Mouse (Mus musculus) right cerebral cortex, postnatal 36 days (tissue): ENCODE data around the gene Pik3r1.

Experiments
- DNase-seq, 2 experiments: peaks; one replicate each; pipeline ENCODE4 v3.0.0; 2022; ENCODE audit warnings: low spot score in 2 of 2, mixed read lengths in 1 of 2

Gene Pik3r1

DNA sequence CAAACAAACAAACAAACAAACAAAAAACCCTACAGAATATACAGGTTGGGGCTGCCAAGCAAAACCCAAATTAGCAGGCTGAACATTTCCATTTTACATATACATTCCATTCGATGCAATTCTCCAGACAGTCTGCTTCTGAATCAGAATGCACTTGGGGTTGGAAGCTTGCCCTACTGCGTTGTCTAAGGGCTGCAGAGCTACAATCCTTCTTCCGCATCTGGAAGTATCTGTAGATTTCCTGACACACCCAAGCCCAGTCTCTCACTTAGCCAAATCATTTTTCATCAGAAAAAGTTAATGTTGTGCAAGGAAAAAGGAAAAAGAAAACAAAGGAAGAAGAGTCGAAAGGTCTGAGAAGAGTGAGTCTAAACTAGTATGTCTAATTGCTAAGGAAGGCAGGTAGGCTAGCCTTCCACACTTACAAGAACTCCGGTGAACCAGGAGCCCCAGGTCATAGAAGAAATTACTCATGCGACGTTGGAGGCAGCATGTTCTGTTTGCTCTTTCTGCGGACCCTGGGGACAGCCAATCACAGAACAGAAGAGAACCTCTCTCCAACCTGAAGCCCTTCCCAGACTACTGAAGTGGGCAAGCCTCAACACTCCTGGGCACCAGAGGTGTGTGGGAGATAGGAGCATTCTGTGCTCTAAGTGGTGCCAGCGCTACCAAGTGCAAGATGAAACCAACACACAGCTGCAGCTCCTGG is 55.1 kb downstream of the Pik3r1 start:
- no peak for DNase-seq

DNA sequence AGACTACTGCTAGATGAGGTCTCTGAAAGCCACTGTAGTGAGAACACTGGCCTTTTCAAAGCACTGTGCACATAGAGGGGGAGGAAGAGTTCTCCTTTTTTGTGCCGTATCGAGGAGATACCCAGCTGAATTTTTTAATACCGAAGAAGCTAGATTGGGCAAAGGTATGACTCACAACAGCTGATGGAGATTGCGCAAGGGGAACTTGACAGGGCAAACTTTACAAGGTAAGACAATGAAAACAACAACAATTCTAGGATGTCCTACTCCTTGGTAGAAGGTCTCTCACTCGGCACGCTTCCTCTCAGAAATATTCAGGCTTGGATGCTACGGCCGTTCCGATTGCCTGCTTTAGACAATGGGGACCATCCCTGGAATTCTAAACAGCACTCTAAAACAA is 55.9 kb downstream of the Pik3r1 start:
- DNase-seq = no peak

GRCm38 (mm10) chr13:101711301-101711700 is 56.7 kb downstream of the Pik3r1 start:
- no peak for DNase-seq

GRCm38 (mm10) chr13:101709788-101710187 is 58.2 kb downstream of the Pik3r1 start:
- no peak for DNase-seq

DNA sequence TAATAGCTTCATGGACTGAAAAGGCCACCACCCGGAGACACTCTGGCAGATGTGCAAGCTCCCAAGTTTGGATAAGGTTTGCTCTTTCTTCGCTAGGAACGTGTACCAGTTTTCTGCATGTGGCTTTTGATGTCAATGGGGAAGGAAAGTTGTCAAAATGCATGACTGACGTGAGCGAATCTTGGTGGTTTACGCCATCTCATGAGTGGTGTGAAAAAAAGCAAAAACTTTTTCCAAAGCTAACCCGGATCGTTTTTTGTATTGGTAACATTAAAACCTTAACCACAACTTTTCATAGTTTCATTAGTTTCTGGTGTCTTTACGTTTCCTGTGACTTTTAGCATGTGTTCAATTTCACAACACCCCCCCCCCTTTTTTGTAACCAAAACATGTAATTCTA is 60.8 kb downstream of the Pik3r1 start:
- no peak for DNase-seq

DNA sequence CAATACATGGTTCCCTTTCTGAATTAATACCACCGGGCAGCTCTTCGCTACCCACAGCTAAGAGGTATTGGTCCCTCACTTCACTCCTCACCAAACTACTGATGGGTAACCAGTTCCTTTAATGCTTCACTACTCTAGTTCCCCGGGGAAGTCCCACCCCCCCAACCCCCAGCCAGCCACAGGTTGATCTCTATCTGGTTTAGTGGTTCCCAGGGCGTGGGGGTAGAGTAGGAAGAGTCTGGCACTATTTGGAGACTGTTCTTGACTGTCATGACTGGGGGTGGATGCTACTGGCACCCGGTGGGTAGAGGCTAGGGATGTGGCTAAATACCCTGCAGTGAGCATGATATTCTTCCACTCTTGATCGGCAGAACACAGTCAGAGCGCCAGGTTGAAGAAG is 61.6 kb downstream of the Pik3r1 start:
- no peak for DNase-seq

DNA sequence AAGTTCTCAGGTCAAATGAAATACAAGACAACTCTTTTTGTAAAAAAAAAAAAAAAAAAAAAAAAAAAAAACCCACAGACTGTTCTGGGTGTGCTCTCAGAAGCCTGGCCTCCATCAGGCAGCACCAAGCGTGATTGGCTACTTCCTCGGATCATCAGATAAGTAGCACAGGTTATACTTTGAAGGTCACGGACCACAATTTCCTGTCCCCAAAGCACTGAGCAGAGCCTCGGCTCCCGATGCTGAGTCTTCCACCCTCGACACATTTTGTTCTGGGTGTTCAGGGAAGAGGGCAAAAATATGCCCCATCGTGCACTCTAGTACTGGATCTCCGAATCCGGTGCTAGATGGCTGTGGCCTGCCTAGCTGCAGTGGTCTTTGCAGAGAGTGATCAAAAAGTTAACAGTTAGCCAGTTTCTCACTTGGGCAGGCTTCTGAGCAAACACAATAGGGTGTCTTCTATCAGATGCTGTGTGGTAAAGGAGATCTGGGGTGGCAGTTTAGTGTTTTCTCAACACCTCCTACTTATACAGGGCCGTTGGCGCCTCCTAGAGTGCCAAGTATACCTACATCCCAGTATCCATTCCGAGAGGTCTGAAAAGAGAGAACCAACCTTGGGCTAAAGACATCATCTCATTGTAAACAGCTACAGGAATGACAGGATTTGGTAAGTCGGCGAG is 65.8 kb downstream of the Pik3r1 start:
- no peak for DNase-seq

DNA sequence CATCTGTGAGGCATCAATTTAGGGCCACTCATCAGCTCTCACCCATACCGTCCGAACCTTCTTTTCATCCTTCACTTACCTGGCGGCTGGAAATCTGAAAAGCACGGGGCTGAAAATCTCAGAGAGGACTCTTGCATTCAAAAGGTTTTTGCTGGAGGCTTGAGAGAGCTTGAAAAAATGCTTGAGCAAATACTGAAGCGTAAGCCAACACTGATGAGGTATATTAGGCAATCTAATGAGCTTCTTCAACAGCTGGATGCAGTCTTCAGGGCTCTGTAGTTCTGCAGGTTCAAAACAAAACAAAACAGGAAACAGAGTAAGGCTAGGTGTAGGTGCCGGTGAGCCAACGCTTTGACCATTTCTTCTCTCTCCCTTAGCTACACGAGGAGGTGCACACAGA is 66.4 kb downstream of the Pik3r1 start:
- DNase-seq = no peak

DNA sequence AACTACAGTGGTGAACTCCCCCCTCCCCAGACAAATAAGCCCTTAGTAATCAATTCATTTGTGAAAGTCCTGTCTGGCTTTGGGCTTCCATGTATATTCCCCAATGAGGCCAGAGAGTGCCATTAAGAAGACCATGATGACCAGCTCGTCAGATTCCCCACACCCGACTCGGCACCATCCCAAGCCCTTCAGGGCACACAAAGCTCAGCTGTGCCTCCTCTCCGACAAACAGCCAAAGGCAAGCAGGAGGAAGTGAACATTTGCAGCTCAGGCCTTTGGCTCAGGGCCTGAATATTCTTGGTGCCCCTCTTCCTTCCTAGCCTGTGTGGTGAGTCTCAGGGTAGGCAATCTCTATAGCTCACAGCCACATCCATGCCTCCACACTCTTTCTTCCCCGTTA is 68.3 kb downstream of the Pik3r1 start:
- DNase-seq = no peak

GRCm38 (mm10) chr13:101697966-101698365 is 70.1 kb downstream of the Pik3r1 start:
- DNase-seq = no peak

GRCm38 (mm10) chr13:101697461-101697860 is 70.6 kb downstream of the Pik3r1 start:
- no peak for DNase-seq

GRCm38 (mm10) chr13:101696827-101697226 is 71.2 kb downstream of the Pik3r1 start:
- DNase-seq = no peak

- DNase-seq = no peak
Observed at GRCm38 (mm10) chr13:101696316-101696715, 71.7 kb downstream of the Pik3r1 start.

- peak; percentile 78 to 84 for DNase-seq
Observed at GRCm38 (mm10) chr13:101695876-101696275, 72.1 kb downstream of the Pik3r1 start.

DNA sequence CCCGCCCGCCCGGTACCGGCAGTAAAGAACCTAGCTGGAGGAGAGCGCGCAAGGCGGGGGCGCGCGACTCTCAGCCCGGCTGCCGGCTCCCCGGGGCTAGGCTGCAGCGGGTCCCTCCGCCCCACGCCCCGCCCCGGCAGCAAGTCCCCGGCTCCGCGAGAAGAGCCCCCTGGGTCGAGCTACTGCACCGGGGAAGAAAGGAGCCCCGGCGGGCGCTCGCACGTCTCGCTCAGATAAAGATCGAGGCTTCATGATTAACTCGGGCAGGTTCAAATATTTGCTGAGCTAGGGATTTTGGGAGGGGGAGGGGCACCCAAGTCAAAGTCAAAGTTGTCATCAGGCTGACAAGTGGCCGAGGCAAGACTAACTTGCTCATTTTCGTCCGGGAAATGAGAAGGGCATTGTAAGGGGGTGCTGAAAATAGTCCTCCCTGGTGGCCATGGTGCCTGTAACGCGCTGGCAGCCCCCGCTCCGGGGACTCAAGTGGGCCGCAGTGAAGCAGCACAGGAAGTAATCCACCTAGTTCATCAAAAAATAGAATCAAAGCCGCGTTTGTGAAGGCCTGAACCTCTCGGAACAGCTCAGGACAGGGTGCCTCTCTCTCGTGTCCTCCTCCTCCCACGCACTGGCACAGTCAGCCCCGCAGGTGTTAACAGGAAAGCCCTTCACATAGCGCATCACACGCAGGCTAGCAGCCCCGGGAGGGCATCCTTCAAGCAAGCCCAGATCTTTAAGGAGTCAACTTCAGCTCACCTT is 73.3 kb downstream of the Pik3r1 start:
- peak; percentile 50 to 65 for DNase-seq

- peak; percentile 73 to 76 for DNase-seq
Observed at GRCm38 (mm10) chr13:101693967-101694495, 74.0 kb downstream of the Pik3r1 start.

- no peak for DNase-seq
Observed at GRCm38 (mm10) chr13:101692866-101693691, 74.9 kb downstream of the Pik3r1 start.

DNA sequence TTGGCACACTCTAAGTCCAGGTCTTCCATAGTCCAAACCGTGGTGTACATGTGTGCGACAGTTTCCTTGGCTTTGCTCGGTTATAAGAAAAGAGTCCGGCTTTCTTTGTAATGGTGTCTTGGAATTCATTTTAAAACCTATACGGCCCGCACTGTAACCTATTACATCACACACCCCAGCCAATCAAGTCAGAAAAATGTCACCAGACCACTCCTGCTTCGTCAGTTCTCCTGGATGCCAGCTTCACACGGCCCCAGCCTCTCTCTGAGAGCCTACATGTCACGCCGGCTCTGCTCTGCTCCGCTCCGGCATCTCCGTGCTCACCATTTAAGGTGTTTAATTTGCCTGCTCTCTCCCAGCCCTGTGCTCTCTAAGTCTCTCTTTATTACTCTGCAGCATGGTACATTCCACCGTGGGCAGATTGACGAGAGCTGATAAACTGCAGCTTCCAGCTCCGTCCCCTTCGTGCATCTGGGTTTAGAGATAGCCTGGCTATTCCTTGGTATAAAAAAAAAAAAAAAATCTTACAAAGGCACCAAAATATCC is 75.7 kb downstream of the Pik3r1 start:
- DNase-seq = peak; percentile 70 to 86

DNA sequence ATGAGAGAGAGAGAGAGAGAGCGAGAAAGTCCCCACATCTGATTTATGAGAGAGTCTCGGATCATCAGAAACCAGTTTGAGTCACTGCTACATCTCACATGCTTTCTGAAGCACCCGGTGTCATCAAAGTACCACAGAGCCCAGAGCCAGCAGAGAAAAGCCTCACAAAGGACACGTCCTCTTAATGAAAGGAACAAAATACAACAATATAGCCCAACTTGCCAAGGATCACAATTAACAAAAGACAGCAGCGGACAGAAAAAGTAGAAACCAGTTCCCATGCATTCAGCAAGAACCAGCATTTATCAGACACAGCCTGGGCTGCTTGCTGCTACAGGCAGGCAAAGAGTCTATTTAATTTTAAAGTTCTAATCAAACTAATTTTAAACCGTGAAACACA is 76.3 kb downstream of the Pik3r1 start:
- DNase-seq = no peak

DNA sequence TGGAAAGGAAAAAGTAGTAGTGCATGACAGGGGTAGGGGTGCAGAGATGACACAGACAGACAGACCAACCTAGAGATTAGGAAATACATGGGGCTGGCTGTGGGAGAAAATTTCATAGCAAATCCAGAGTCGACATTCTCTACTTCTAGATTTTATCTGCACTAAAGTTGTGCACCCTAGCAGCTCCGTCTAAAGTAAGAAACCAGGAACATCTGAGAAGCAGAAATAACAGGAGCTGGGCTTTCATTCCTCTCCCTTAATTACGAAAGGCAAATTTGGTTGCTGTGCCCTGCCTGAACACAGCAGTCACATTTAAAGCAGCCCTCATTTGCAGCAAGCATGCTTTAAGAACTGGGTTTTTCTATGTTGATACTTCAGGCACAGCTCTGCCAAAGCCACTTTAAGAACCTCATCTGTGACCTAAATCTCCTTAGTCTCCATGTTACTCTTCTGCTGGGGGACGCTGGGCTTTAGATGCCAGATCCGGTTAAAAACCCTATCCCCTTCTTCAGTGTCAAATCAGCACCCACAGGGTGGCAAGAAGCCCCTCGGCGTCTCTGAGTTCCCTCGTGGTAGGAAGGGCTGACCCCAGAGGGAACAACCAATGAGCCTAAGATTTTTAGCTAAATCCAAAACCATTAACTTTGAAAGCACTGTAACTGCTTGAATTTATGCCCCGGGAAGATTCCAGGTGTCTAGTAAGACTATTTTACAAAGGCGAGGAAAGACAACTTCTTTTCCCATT is 76.9 kb downstream of the Pik3r1 start:
- no peak for DNase-seq

DNA sequence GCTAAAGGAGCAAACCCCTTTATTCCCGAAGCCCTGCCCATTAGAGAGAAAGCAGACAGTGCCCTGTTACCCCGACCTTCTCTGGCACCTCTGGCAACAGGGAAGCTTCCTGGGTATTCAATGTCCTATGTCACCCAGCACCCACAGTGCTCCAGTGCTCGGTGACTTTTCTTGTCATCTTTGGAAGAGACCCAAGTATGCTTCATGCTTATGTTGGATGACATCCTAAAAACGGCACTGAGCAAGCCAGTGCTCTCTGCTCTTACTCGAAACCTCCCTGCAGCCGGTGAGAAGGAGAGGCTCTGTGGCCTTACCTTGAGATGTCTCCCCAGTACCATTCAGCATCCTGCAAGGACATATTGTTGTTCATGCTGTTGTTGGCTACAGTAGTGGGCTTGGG is 77.8 kb downstream of the Pik3r1 start:
- no peak for DNase-seq
